Mouse (Mus musculus): Measurements from ENCODE around the gene Abr.

- no peak for TF ChIP-seq POLR2A (IDR thresholded peaks at IDR 0.05; ENCODE audit: borderline replicate concordance, low read depth, low read length)
- TF ChIP-seq CTCF (IDR thresholded peaks at IDR 0.05; ENCODE audit: low read depth, low read length), result no peak
Measured at GRCm38 (mm10) chr11:76547420-76547819, 74.7 kb downstream of the Abr start.

Data from bone marrow macrophage, adult 2 months (primary cell).